Mouse (Mus musculus) heart, postnatal 10 days (tissue): ENCODE measurements around the gene Usp35. TPM values are rescaled to one million over a fixed set of nuclear protein-coding genes. Genes with fewer than 3 reads are reported as not detected.

Experiments used
- DNase-seq, 2 experiments: peaks; one replicate each; pipeline ENCODE4 v3.0.0; 2021
- intact Hi-C: fragments of 180-260 bp; cut with DNase I; formaldehyde crosslinking; loops from one replicate; pipeline ENCODE4 v1.15.1; 2025
- total RNA-seq, 2 experiments: library from RNA; stranded (reverse); gene quantifications; 2 replicates each; pipeline ENCODE4 v1.2.3; 2021

The Usp35 gene
- total RNA-seq, 2 experiments from 2014 or later, result 1.5 to 1.7 TPM

DNA sequence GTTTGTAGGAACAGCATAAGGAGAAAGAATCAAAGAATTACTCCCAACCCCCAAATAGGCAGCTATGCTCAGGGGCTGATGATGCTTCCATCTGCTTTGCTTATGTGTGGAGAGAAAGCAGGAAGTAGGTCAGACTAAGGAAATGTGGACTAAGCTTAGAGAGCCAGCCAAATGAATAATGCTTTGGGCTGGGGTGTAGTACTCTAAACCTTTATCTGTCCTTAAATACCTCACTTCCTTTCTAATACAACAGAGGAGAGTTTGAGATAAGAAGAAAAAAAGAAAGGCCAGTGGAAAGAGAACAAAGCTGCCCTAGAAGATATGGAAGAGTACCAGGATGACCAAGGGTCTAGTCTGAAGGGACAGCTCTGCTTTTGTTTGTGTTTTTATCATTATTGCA, 61.5 kb downstream of the Usp35 start:
- intact Hi-C loops, result no loop called here
- peak in 1 of 2 experiments; percentile 25 for DNase-seq

DNA sequence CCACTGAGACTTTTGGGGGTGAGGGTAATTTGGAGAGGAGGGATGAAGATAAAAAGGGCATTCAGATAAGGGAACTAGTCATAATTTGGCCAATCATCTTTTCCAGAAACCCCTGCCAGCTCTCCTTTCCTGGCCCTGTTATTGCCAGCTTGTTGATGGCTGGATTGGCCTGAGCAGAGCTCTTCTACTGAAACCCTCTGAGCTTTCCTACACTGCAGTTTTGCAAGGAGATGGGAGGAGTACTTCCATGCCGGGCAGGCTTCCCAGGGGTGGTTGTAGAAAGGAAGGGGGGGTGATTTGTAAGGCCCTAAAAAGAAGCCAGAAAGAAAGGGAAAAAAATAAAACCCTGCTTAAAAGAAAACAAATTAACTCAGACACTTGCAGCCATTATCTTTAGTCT, 69.3 kb downstream of the Usp35 start:
- DNase-seq, result peak; percentile 73
- intact Hi-C loops, result no loop called here

Other genes starting within 250 kb of the Usp35 start
- gene Kctd21, start 307 bp upstream of the Usp35 start, total RNA-seq, result 1 to 10 TPM; 1.4 to 2.7 TPM
- gene Alg8, start 39.6 kb upstream of the Usp35 start, total RNA-seq, result 1 to 10 TPM; 7.7 to 7.8 TPM
- 100 to 1,000 TPM; 525 to 575 TPM for gene Ndufc2, start 68.0 kb upstream of the Usp35 start, total RNA-seq
- 10 to 100 TPM; 20.5 to 28.4 TPM for gene Thrsp, start 85.7 kb upstream of the Usp35 start, total RNA-seq
- under 1 TPM; 0.31 to 0.37 TPM for gene Kctd14, start 119.3 kb upstream of the Usp35 start, total RNA-seq
- 10 to 100 TPM; 46.6 to 52.4 TPM for gene Ints4, start 148.9 kb upstream of the Usp35 start, total RNA-seq
- gene Aamdc, start 247.5 kb upstream of the Usp35 start, total RNA-seq, result 10 to 100 TPM; 41.8 to 53.9 TPM
- gene Rsf1, start 247.9 kb upstream of the Usp35 start, total RNA-seq, result 10 to 100 TPM; 17.0 to 20.0 TPM